Mouse (Mus musculus) mouse trophoblast stem cell (cell line): ENCODE measurements at regions not wholly inside any gene's neighbourhood (a gene's known extent, or its start where the extent isn't known, plus 50 kb on each side); places are given as distances from the start of the nearest gene placed in this dataset.

Experiments used
- in situ Hi-C, 2 experiments: fragments of 300-500 bp; cut with MseI, MboI; formaldehyde crosslinking; loops; 2 replicates in 1 of 2; 3 replicates in 1 of 2; pipeline ENCODE4 v1.15.1; 2025

DNA sequence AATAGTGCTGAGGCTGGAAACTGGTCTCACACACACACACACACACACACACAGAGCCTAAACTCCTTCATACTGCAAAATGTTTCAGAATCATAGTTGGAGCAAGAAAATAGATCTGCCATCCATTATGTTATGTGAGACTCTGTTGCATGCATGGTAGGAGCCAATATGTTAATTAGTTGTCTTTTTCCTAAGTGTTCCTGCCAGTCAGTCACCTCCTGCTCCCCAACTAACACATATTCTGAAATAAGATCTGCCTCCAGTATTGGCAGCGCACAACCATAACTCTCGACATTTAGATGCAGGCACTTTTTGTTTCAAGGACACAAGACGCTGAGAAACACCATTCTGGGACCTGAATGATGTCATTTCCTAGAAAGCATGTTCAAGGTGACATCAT is 70.9 kb upstream of the Syt6 start:
- in situ Hi-C loops: no loop called here

DNA sequence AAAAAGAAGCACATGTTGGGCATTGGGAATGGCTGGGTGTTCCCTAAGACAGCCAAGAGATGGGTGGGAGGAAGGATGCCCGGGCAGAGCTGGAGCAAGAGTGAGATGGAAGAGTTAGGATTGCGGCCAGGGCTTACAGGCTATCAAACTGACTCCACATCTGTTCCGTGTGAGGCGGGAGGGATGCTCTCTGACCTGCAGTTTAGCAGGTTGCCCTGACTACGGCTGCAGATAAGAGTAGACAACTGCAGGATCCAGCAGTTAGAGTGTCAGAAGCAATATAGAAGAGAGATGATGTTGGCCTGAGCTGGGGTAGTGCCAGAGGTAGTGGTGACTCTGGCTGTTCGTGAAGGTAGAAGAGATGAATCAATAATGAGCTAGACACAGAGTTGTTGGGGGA is 61.6 kb upstream of the Syt6 start:
- in situ Hi-C loops: no loop called here

DNA sequence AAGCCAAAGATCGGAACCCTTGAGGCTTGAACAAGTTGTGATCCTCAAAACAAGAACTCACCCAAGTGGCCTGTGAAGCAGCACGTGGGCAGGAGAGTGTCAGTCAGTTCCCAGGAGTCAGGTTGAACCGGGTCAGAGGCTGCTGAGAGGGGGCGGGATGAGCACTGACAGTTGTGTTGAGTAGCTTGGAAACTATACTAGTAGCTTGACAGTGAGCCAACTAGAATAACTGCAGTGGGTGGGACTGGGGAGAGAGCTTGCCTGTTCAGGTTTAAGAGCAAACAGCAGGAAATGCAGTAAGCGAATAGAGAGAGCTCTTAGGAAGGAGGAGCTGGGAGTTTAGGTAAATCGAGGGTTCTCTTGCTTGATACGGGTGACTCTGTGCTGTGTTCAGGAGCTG is 61.0 kb upstream of the Syt6 start:
- in situ Hi-C loops: no loop called here

DNA sequence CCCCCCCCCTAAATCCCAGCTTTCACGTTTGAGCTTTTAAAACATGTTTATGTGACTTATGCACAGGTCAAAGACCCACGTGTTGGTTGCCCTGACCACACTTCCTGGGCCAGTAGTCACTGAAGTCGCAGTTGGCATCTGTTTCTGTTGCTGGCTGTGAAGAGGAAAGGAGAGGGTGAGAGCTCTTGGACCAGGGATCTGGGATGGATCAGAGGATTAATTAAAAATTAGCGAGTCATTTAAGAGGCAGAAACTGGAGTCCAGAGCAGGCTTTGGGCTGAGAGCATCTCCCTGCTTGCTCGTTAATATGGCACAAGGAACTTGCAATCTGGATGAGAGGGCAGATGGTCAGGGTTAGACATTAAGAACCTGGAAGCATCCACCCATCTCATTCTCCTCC is 59.1 kb upstream of the Syt6 start:
- in situ Hi-C loops: no loop called here

DNA sequence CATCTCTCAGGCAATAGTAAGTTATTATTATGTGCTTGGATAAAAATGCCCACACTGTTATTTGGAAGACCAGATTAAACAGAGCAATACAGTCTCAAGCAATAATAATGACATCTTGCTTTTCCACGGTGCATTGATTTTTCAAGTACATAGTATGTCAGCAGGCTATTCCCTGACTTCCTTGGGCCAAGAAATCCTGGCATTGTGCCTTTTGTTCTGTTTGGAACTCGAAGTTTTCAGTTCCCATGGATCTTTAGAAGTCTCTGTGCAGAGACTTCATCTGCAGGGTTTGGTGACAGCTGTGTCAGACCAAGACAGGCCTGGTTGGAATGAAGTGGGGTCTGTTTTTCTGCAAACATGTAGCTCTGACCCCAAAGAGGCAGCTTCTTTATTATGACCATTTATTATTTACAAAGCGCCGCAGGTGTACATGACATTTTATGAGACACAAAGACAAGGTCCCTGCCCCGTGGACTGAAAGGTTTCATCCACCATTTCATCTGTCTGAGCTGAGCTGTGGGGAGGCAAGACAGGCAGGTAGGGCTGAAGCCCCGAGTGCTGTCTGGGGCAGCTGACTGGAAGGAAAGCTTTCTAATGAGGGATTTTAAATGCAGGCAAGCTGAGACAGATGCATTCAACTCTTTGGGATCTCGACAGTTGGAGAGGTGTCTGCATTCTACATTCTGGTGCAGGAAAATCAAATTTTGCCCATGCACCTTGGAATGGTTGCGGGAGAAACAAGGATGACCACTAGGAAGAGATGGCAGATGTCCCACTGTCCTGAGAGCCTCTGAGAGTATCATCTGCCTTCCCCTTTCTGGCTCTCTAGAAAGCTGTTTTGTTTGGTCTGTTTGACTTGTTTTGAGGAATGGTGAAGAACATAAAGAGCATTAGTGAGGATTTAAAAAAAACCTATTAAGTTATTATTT is 57.4 kb upstream of the Syt6 start:
- in situ Hi-C loops: no loop called here

DNA sequence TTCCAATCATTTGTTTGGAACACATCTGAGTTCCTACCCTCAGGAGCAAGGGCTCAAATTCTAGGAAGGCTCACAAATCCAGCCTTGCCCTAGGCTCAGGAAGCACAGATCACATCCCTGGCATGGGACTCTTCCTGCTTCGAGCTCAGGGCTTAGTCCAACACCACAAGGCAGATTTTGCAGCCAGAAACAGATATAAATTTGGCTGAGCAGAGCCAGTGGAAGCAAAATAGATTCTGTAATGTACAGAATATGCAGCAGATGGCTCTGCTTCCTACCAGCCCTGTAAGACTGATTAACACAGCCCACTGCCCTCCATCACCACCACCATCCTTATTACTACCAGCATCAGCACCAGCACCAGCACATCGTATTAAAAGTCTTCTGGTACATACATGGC is 56.4 kb upstream of the Syt6 start:
- in situ Hi-C loops: no loop called here
